Mouse (Mus musculus) left cerebral cortex, adult 11 months (tissue): ENCODE measurements at regions not wholly inside any gene's neighbourhood (a gene's known extent, or its start where the extent isn't known, plus 50 kb on each side); places are given as distances from the start of the nearest gene placed in this dataset.

Experiments used
- DNase-seq: peaks from one replicate; pipeline ENCODE4 v3.0.0; 2022; ENCODE audit warnings: low spot score

- DNase-seq = no peak
Observed at GRCm38 (mm10) chr14:48058234-48058868, 62.3 kb upstream of the Peli2 start.

GRCm38 (mm10) chr14:48059664-48060455 lies 60.8 kb upstream of the Peli2 start:
- no peak for DNase-seq

- no peak for DNase-seq
Observed at GRCm38 (mm10) chr14:48068641-48069040, 52.0 kb upstream of the Peli2 start.
